Mouse (Mus musculus): Measurements from ENCODE around the gene Cux1. TPM values are rescaled to one million over a fixed set of nuclear protein-coding genes. Genes with fewer than 3 reads are reported as not detected.

The Cux1 gene
- total RNA-seq, 2 experiments from 2014 or later: 53.3 to 56.6 TPM

- DNase-seq (ENCODE audit: low spot score in 2 of 2): peak; percentile 10 to 27
Observed at GRCm38 (mm10) chr5:136568026-136568765, 906 bp upstream of the Cux1 start.

GRCm38 (mm10) chr5:136566812-136567175, 496 bp downstream of the Cux1 start:
- DNase-seq (ENCODE audit: low spot score in 2 of 2): peak in 1 of 2 experiments; percentile 49

- DNase-seq (ENCODE audit: low spot score in 2 of 2): peak; percentile 55 to 64
Observed at GRCm38 (mm10) chr5:136566001-136566811, 1.1 kb downstream of the Cux1 start.

- DNase-seq (ENCODE audit: low spot score in 2 of 2): peak; percentile 18 to 40
Observed at GRCm38 (mm10) chr5:136565311-136565811, 1.9 kb downstream of the Cux1 start.

GRCm38 (mm10) chr5:136564613-136565299, 2.5 kb downstream of the Cux1 start:
- no peak for DNase-seq (ENCODE audit: low spot score in 2 of 2)

- DNase-seq (ENCODE audit: low spot score in 2 of 2): no peak
Observed at GRCm38 (mm10) chr5:136563996-136564395, 3.3 kb downstream of the Cux1 start.

GRCm38 (mm10) chr5:136563104-136563503, 4.2 kb downstream of the Cux1 start:
- no peak for DNase-seq (ENCODE audit: low spot score in 2 of 2)

GRCm38 (mm10) chr5:136562212-136562611, 5.1 kb downstream of the Cux1 start:
- DNase-seq (ENCODE audit: low spot score in 2 of 2): no peak

- DNase-seq (ENCODE audit: low spot score in 2 of 2): no peak
Observed at GRCm38 (mm10) chr5:136561641-136562040, 5.6 kb downstream of the Cux1 start.

- DNase-seq (ENCODE audit: low spot score in 2 of 2): no peak
Observed at GRCm38 (mm10) chr5:136560656-136561055, 6.6 kb downstream of the Cux1 start.

GRCm38 (mm10) chr5:136557446-136557845, 9.8 kb downstream of the Cux1 start:
- DNase-seq (ENCODE audit: low spot score in 2 of 2): no peak

GRCm38 (mm10) chr5:136556328-136557262, 10.7 kb downstream of the Cux1 start:
- DNase-seq (ENCODE audit: low spot score in 2 of 2): no peak

- DNase-seq (ENCODE audit: low spot score in 2 of 2): peak; percentile 34 to 56
Observed at GRCm38 (mm10) chr5:136555703-136556102, 11.6 kb downstream of the Cux1 start.

- no peak for DNase-seq (ENCODE audit: low spot score in 2 of 2)
Observed at GRCm38 (mm10) chr5:136552832-136553231, 14.5 kb downstream of the Cux1 start.

GRCm38 (mm10) chr5:136552093-136552492, 15.2 kb downstream of the Cux1 start:
- no peak for DNase-seq (ENCODE audit: low spot score in 2 of 2)

GRCm38 (mm10) chr5:136551571-136551970, 15.7 kb downstream of the Cux1 start:
- no peak for DNase-seq (ENCODE audit: low spot score in 2 of 2)

- no peak for DNase-seq (ENCODE audit: low spot score in 2 of 2)
Observed at GRCm38 (mm10) chr5:136550726-136551125, 16.6 kb downstream of the Cux1 start.

- DNase-seq (ENCODE audit: low spot score in 2 of 2): no peak
Observed at GRCm38 (mm10) chr5:136548776-136549175, 18.5 kb downstream of the Cux1 start.

GRCm38 (mm10) chr5:136545061-136545460, 22.2 kb downstream of the Cux1 start:
- no peak for DNase-seq (ENCODE audit: low spot score in 2 of 2)

GRCm38 (mm10) chr5:136543171-136543570, 24.1 kb downstream of the Cux1 start:
- no peak for DNase-seq (ENCODE audit: low spot score in 2 of 2)

All from layer of hippocampus, postnatal 10 days (tissue).